Mouse (Mus musculus): ENCODE data around the gene Pirt. TPM values are rescaled to one million over a fixed set of nuclear protein-coding genes. Genes with fewer than 3 reads are reported as not detected.

Pirt gene
- polyA plus RNA-seq, 1 experiment from 2014 or later = 0.06 TPM

- Histone ChIP-seq H3K4me3 (ENCODE audit: low read depth, low read length) (no peak overlapping the region), H3K9ac (ENCODE audit: low read depth, low read length) (no peak overlapping the region), H3K9me3 (replicated peaks; ENCODE audit: control insufficient read depth, low read length) (no peaks in the 10 kb centered on the region), H3K4me1 (ENCODE audit: control insufficient read depth, low read depth, low read length) (no peaks in the 10 kb centered on the region), H3K36me3 (ENCODE audit: control insufficient read depth, insufficient read depth) (no peaks in the 10 kb centered on the region), H3K4me2 (ENCODE audit: low read depth, low read length) (no peak overlapping the region), H3K27me3 (ENCODE audit: control insufficient read depth, insufficient read depth, low read depth, low read length) (no peaks in the 10 kb centered on the region), H3K27ac (ENCODE audit: low read length) (no peak overlapping the region)
- no peak for ATAC-seq (ENCODE audit: low read depth)
- WGBS (ENCODE audit: insufficient replicate concordance) = 43% methylated on average over 1 of the region's 1 CpGs
Observed at GRCm38 (mm10) chr11:66968575-66968974, 56.8 kb downstream of the Pirt start.

GRCm38 (mm10) chr11:66973507-66973906, 61.7 kb downstream of the Pirt start:
- Histone ChIP-seq H3K9me3 (replicated peaks; ENCODE audit: control insufficient read depth, low read length) (no peaks in the 10 kb centered on the region), H3K4me1 (ENCODE audit: control insufficient read depth, low read depth, low read length) (no peaks in the 10 kb centered on the region), H3K27me3 (ENCODE audit: control insufficient read depth, insufficient read depth, low read depth, low read length) (no peaks in the 10 kb centered on the region), H3K27ac (ENCODE audit: low read length) (no peak overlapping the region), H3K9ac (ENCODE audit: low read depth, low read length) (no peak overlapping the region), H3K4me3 (ENCODE audit: low read depth, low read length) (no peak overlapping the region), H3K36me3 (ENCODE audit: control insufficient read depth, insufficient read depth) (no peaks in the 10 kb centered on the region), H3K4me2 (ENCODE audit: low read depth, low read length) (no peak overlapping the region)
- WGBS (ENCODE audit: insufficient replicate concordance) = 48% methylated on average over 3 of the region's 3 CpGs
- no peak for ATAC-seq (ENCODE audit: low read depth)

DNA sequence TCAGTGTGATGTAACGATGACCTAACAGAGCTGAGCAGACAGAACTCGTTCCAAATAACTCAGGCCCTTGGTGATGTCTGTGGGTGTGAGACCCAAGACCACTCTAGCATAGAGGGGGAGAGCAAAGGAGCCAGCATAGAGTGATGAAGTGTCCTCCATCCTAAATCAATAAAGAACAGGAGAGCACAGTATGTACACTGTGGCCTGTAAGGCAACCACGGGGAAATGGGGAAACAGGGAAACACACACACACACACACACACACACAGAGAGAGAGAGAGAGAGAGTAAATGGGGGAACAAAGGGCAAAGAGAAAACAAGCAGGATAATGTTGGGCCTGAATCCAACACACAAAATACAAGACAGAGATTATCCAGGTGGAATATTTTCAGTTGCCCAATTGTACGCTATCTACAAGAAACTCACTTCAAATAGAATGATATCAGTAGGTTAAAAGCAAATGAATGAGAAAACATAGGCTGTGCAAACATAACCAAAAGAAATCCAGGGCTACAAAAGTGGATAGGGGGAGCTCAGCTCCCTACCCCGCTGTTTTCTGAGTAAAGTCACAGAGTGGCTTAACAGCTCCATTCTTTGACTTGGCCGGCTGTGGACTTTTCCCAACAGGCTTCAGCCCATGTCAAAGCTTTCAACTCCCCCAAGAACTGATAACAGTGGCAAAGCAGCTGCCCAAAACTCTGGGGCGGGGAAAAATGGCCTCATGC, 64.0 kb downstream of the Pirt start:
- 63% methylated on average over 7 of the region's 7 CpGs for WGBS (ENCODE audit: insufficient replicate concordance)
- H3K36me3 ChIP-seq (ENCODE audit: control insufficient read depth, insufficient read depth) = no peaks in the 10 kb centered on the region
- no peak overlapping the region for H3K9ac ChIP-seq (ENCODE audit: low read depth, low read length)
- no peak overlapping the region for H3K4me2 ChIP-seq (ENCODE audit: low read depth, low read length)
- ATAC-seq (ENCODE audit: low read depth) = no peak
- no peak overlapping the region for H3K27ac ChIP-seq (ENCODE audit: low read length)
- H3K9me3 ChIP-seq (replicated peaks; ENCODE audit: control insufficient read depth, low read length) = no peaks in the 10 kb centered on the region
- no peaks in the 10 kb centered on the region for H3K4me1 ChIP-seq (ENCODE audit: control insufficient read depth, low read depth, low read length)
- no peaks in the 10 kb centered on the region for H3K27me3 ChIP-seq (ENCODE audit: control insufficient read depth, insufficient read depth, low read depth, low read length)
- H3K4me3 ChIP-seq (ENCODE audit: low read depth, low read length) = no peak overlapping the region

Other genes starting within 250 kb of the Pirt start
- not detected in 2 replicates for gene Tmem238l, start 44.7 kb downstream of the Pirt start, polyA plus RNA-seq (2015; fragmentation: Nextera tagmentation; extraction: Ambion mirVana)
- 2.6 and 3.3 TPM in 2 replicates for gene Tmem220, start 113.2 kb downstream of the Pirt start, polyA plus RNA-seq (2015; fragmentation: Nextera tagmentation; extraction: Ambion mirVana)
- 9.4 and 10.2 TPM in 2 replicates for gene Adprm, start 140.6 kb downstream of the Pirt start, polyA plus RNA-seq (2015; fragmentation: Nextera tagmentation; extraction: Ambion mirVana)
- 5.0 and 5.5 TPM in 2 replicates for gene Sco1, start 140.7 kb downstream of the Pirt start, polyA plus RNA-seq (2015; fragmentation: Nextera tagmentation; extraction: Ambion mirVana)
- 3.6 and 7.0 TPM in 2 replicates for gene Myh3, start 166.3 kb downstream of the Pirt start, polyA plus RNA-seq (2015; fragmentation: Nextera tagmentation; extraction: Ambion mirVana)

All from liver, embryonic 16.5 days (tissue).